Mouse (Mus musculus): ENCODE measurements around the gene Rptor. TPM values are rescaled to one million over a fixed set of nuclear protein-coding genes. Genes with fewer than 3 reads are reported as not detected.
"Not testable (repeated sequence)": the region's sequence is repeated elsewhere in the genome, so short reads cannot be mapped to it uniquely, and the experiment has no call there.

Rptor gene
- polyA plus RNA-seq, 1 experiment from 2014 or later, result 14.6 TPM

GRCm38 (mm10) chr11:119644140-119644539, 41.4 kb downstream of the Rptor start:
- no peaks in the 10 kb centered on the region for H3K36me3 ChIP-seq (ENCODE audit: insufficient read depth)
- no peaks in the 10 kb centered on the region for H3K27me3 ChIP-seq (ENCODE audit: insufficient read depth, low read length)
- no peaks in the 10 kb centered on the region for H3K9me3 ChIP-seq (ENCODE audit: low read depth, low read length)
- WGBS, result 41% methylated on average over 7 of the region's 7 CpGs
- DNase-seq (no peak), ATAC-seq (ENCODE audit: insufficient read depth) (no peak)
- no peak overlapping the region for H3K27ac ChIP-seq (ENCODE audit: low read depth)
- H3K4me1 ChIP-seq (ENCODE audit: insufficient read depth), result no peaks in the 10 kb centered on the region
- no peak overlapping the region for H3K4me2 ChIP-seq
- TF ChIP-seq CTCF (IDR thresholded peaks at IDR 0.05; ENCODE audit: low read depth), result no peak
- no peak overlapping the region for H3K9ac ChIP-seq
- H3K4me3 ChIP-seq (ENCODE audit: low read depth, low read length), result no peak overlapping the region

GRCm38 (mm10) chr11:119644612-119645379, 42.1 kb downstream of the Rptor start:
- no peaks in the 10 kb centered on the region for H3K9me3 ChIP-seq (ENCODE audit: low read depth, low read length)
- no peak for TF ChIP-seq CTCF (IDR thresholded peaks at IDR 0.05; ENCODE audit: low read depth)
- no peak overlapping the region for H3K27ac ChIP-seq (ENCODE audit: low read depth)
- H3K4me2 ChIP-seq, result no peak overlapping the region
- WGBS, result 75% methylated on average over 14 of the region's 14 CpGs
- H3K4me3 ChIP-seq (ENCODE audit: low read depth, low read length), result no peak overlapping the region
- ATAC-seq (ENCODE audit: insufficient read depth), result no peak
- H3K27me3 ChIP-seq (ENCODE audit: insufficient read depth, low read length), result no peaks in the 10 kb centered on the region
- no peak for DNase-seq
- no peak overlapping the region for H3K9ac ChIP-seq
- H3K36me3 ChIP-seq (ENCODE audit: insufficient read depth), result no peaks in the 10 kb centered on the region
- no peaks in the 10 kb centered on the region for H3K4me1 ChIP-seq (ENCODE audit: insufficient read depth)

- no peak for TF ChIP-seq CTCF (IDR thresholded peaks at IDR 0.05; ENCODE audit: low read depth)
- no peaks in the 10 kb centered on the region for H3K9me3 ChIP-seq (ENCODE audit: low read depth, low read length)
- ATAC-seq (ENCODE audit: insufficient read depth) (no peak), DNase-seq (no peak)
- H3K27ac ChIP-seq (ENCODE audit: low read depth), result no peak overlapping the region
- H3K27me3 ChIP-seq (ENCODE audit: insufficient read depth, low read length), result no peaks in the 10 kb centered on the region
- no peak overlapping the region for H3K4me3 ChIP-seq (ENCODE audit: low read depth, low read length)
- no peaks in the 10 kb centered on the region for H3K36me3 ChIP-seq (ENCODE audit: insufficient read depth)
- no peaks in the 10 kb centered on the region for H3K4me1 ChIP-seq (ENCODE audit: insufficient read depth)
- no peak overlapping the region for H3K4me2 ChIP-seq
- no peak overlapping the region for H3K9ac ChIP-seq
Measured at GRCm38 (mm10) chr11:119650456-119650855, 47.8 kb downstream of the Rptor start.

DNA sequence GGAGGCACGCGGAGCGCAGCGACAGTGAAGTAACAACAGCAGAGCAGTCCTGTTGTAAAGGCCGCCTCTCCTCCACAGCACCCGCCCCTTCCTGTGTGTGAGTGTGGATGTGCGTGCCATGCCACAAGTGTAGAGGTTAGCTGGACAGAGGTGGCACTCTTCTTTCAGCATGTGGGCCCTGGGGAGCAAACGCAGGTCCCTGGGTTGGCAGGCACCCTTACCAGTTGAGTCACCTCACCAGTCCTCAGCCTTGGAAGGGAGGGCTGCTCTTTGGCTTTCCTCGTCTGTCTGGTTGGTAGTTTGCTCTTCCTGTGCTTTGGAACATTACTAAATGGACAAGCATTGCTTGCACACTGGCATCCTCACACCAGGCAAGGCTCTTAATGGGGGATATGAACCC, 50.6 kb downstream of the Rptor start:
- Histone ChIP-seq H3K4me2 (no peak overlapping the region), H3K27me3 (ENCODE audit: insufficient read depth, low read length) (no peaks in the 10 kb centered on the region), H3K27ac (ENCODE audit: low read depth) (no peak overlapping the region), H3K4me3 (ENCODE audit: low read depth, low read length) (no peak overlapping the region), H3K9me3 (ENCODE audit: low read depth, low read length) (no peaks in the 10 kb centered on the region), H3K4me1 (ENCODE audit: insufficient read depth) (no peaks in the 10 kb centered on the region), H3K9ac (no peak overlapping the region), H3K36me3 (ENCODE audit: insufficient read depth) (no peaks in the 10 kb centered on the region)
- no peak for ATAC-seq (ENCODE audit: insufficient read depth)
- no peak for DNase-seq
- TF ChIP-seq CTCF (IDR thresholded peaks at IDR 0.05; ENCODE audit: low read depth), result no peak
- 90% methylated on average over 9 of the region's 9 CpGs for WGBS

GRCm38 (mm10) chr11:119657534-119657933, 54.8 kb downstream of the Rptor start:
- no peak for ATAC-seq (ENCODE audit: insufficient read depth)
- H3K4me1 ChIP-seq (ENCODE audit: insufficient read depth), result no peaks in the 10 kb centered on the region
- no peak for DNase-seq
- no peak for TF ChIP-seq CTCF (IDR thresholded peaks at IDR 0.05; ENCODE audit: low read depth)
- no peaks in the 10 kb centered on the region for H3K27me3 ChIP-seq (ENCODE audit: insufficient read depth, low read length)
- H3K36me3 ChIP-seq (ENCODE audit: insufficient read depth), result no peaks in the 10 kb centered on the region
- no peak overlapping the region for H3K27ac ChIP-seq (ENCODE audit: low read depth)
- H3K9me3 ChIP-seq (ENCODE audit: low read depth, low read length), result no peaks in the 10 kb centered on the region
- H3K4me2 ChIP-seq, result no peak overlapping the region
- 77% methylated on average over 6 of the region's 6 CpGs for WGBS
- H3K9ac ChIP-seq, result no peak overlapping the region
- no peak overlapping the region for H3K4me3 ChIP-seq (ENCODE audit: low read depth, low read length)

- Histone ChIP-seq H3K4me2 (no peak overlapping the region), H3K27ac (ENCODE audit: low read depth) (no peak overlapping the region), H3K27me3 (ENCODE audit: insufficient read depth, low read length) (no peaks in the 10 kb centered on the region), H3K9me3 (ENCODE audit: low read depth, low read length) (no peaks in the 10 kb centered on the region), H3K4me1 (ENCODE audit: insufficient read depth) (no peaks in the 10 kb centered on the region), H3K36me3 (ENCODE audit: insufficient read depth) (no peaks in the 10 kb centered on the region), H3K4me3 (ENCODE audit: low read depth, low read length) (no peak overlapping the region), H3K9ac (no peak overlapping the region)
- DNase-seq, result no peak
- WGBS, result 77% methylated on average over 3 of the region's 3 CpGs
- no peak for ATAC-seq (ENCODE audit: insufficient read depth)
- no peak for TF ChIP-seq CTCF (IDR thresholded peaks at IDR 0.05; ENCODE audit: low read depth)
Measured at GRCm38 (mm10) chr11:119659296-119659695, 56.6 kb downstream of the Rptor start.

GRCm38 (mm10) chr11:119661479-119661878, 58.8 kb downstream of the Rptor start:
- H3K27me3 ChIP-seq (ENCODE audit: insufficient read depth, low read length); H3K4me3 ChIP-seq (ENCODE audit: low read depth, low read length); H3K4me2 ChIP-seq; H3K9me3 ChIP-seq (ENCODE audit: low read depth, low read length); H3K36me3 ChIP-seq (ENCODE audit: insufficient read depth); H3K4me1 ChIP-seq (ENCODE audit: insufficient read depth); ATAC-seq (ENCODE audit: insufficient read depth); H3K27ac ChIP-seq (ENCODE audit: low read depth); H3K9ac ChIP-seq: not testable (repeated sequence)
- peak; percentile 32 for DNase-seq
- WGBS, result 62% methylated on average over 4 of the region's 4 CpGs
